Mouse (Mus musculus) frontal cortex, postnatal 36 days (tissue): ENCODE data around the gene Epha4.

Experiments
- DNase-seq, 2 experiments: peaks; one replicate each; pipeline ENCODE4 v3.0.0; 2022; ENCODE audit warnings: low spot score in 2 of 2

Gene Epha4

DNA sequence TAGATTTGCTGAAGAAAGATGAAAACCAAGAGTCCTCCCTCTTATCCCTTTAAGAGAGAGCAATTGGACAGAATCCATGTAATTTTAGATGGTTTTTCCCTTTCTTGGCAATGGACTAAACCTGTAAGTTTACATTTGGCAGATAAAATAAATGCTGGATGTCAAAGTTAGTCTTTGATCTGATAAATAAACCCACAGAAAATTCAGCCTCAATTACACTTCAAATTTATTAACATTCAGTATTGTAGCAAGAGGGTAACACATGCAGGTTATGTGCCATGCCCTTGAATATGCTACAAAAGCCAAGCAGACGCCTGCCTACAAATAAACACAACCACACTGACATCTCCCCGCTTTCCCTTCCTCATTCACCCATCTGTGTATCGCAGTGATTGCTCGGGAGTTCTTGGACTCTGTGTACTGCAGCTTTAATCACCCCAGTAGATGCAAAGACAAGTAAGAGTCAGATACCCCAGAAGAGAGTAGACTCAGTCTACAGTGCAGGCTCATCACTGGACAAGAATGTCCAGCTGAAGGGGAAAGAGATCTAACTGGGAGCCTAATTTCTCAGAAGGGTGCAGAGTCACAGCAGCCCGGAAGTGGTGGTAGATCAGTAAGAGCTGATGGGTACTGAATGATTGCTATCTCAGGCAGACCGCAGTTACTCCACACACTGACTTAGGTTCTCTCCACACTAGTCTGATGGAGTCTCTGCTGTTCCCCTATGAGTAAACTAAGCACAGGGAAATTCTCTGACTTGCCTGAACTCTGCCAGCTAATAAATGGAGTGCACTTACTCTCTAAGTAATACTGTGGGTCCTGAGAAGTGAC, 29.9 kb downstream of the Epha4 start:
- no peak for DNase-seq

DNA sequence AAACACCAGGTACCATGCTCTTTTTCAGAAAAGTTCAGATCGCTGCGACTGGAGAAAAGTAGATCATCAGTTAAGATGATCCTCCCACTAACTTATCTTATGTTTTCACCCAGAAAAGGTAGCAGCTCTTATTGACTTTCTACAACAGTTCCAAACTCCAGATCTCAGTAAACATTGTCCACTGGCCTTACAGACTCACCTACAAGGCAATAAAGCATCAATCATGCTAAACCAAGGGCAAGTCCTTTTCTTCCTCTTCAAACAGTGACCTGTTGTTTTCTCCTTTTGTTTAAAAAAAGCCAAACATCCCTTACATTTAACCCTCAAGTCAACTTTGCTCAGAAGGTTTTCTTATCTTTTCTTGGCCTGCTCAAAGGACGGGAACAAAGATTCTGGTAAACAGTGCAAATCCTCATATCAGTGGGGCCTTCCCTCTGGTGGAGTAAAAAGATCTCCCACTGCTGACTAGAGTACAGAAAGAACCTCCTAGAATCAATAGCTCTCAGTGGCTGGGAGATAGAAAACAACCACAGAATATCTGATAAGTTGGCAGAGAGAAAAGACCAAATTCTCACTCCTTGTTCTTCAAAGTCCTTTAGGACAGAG, 39.0 kb downstream of the Epha4 start:
- DNase-seq, result no peak

- no peak for DNase-seq
These were observed 41.2 kb downstream of the Epha4 start for GRCm38 (mm10) chr1:77473446-77474376.

DNA sequence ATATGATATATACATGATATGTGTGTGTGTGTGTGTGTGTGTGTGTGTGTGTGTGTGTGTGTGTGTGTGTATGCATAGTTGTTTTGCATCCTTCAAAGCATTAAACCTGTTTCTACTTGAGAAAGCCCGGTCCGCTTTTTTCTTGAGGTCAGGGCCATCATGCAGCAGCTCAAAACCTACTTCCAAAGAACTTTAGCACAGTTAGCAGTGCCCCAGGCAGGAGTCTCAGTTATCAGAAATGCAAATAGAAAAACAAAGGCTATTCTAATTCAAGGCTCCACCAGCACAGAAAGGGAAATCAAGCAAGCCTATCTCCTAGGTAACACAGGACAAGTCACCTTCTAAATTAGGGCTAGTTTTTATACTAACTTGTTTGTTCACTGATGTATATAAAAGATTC, 42.3 kb downstream of the Epha4 start:
- DNase-seq, result no peak

DNA sequence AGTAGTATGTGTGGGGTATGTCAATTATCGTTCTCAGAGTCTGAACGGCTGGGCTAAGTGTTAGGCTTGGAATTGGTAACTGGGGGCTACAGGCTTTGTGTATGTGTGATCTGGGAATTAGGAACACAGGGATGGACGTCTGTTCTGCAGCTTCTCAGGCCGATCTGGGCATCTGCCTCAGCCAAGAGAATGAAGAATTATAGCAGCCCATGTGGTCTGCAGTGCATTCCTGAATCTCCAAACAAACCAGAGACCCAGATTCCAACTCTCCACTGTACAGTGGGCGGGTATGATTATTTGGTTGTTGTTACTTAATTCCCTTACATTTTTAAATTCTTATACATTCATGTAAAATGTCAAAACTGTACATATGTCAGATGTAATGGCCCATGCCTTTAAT, 43.4 kb downstream of the Epha4 start:
- DNase-seq, result no peak

DNA sequence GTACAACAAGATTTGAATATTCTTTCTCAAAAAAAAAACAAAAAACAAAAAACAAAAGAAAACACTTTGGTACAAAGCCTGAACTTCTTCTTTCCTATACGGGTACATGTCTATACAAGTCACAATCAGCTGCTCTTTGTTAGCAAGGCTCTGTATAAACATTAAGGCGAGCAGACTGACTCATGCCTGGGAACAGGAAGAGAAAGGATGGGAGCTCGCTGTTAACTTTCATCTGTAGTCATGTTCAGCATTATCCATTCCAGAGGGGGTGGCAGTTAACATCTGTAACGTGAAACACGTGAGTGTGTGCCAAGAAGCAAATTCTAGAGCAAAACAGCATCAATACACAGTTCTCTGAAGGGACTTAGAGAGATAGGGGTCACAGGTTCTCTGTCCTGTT, 43.9 kb downstream of the Epha4 start:
- DNase-seq, result no peak

GRCm38 (mm10) chr1:77468717-77469314, 46.1 kb downstream of the Epha4 start:
- no peak for DNase-seq

DNA sequence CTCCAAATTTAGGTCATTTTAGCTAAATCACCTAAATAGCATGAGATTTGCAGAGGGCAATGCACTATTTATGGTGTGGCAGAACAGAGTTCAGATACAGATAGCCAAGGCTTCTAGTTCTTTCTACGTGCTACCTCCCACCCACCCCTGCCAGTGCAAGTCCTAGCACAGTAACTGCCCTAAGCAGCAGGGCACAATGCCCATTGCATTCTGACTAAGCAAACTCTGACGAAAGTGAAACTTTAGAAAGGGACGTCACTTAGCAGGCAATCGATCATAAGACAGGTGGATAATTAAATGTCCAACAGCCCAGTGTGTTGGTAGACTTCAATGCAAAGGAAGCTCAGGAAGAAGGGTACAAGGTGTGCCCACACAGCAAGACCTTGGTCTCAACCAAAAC, 49.4 kb downstream of the Epha4 start:
- no peak for DNase-seq

DNA sequence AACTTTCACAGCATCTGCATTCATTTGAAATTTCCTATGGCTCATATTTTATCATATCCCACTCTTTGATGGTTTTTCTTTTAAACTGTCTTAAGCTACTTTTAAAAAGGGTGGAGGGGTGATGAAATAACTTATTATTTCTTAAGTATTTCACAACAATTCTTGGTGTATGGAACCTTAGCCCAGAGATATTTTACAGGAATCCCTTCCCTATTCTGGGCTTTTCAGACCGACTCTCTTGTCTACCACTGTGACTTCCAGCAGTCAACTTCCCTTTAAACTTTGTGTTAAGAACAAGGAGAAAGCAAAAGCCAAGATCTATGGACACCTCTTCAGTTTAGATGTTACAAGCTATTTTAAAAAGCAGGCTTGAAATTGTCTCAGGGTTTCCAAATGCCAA, 50.8 kb downstream of the Epha4 start:
- DNase-seq, result no peak

DNA sequence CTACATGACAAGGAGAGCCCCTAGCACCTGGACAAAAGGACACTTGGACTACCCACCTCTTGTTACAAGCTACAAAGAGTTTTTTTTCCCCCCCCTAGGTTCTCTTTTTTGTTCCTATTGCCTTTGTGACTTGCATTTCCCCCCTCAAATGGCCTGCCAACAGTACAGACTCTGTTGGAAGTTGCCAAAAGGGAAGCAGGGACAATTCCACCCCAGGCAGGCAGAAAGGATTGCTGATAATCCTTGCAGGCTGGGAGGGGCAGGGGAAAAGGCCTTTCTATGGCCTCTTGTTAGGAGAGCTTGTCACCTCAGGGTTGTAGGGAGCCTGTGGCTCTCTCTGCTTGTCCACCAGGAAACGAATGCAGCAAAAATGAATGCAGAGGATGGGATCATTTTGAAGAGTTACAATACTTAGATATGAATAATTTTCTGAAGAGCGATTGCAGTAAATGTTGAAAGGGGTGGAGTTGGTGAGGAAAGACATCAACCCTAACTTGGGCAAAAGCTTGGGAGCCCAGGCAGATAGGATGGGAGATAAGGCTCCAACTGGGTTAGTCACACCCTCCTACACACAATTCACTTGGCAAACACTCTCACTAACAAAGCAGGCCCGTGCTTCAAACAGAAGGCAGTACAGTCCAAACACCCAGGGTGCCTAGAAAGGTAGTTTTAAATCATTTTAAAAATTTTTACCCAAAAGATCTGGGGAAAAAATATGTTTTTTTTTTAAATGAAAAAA, 52.8 kb downstream of the Epha4 start:
- DNase-seq, result peak; percentile 30 to 57

DNA sequence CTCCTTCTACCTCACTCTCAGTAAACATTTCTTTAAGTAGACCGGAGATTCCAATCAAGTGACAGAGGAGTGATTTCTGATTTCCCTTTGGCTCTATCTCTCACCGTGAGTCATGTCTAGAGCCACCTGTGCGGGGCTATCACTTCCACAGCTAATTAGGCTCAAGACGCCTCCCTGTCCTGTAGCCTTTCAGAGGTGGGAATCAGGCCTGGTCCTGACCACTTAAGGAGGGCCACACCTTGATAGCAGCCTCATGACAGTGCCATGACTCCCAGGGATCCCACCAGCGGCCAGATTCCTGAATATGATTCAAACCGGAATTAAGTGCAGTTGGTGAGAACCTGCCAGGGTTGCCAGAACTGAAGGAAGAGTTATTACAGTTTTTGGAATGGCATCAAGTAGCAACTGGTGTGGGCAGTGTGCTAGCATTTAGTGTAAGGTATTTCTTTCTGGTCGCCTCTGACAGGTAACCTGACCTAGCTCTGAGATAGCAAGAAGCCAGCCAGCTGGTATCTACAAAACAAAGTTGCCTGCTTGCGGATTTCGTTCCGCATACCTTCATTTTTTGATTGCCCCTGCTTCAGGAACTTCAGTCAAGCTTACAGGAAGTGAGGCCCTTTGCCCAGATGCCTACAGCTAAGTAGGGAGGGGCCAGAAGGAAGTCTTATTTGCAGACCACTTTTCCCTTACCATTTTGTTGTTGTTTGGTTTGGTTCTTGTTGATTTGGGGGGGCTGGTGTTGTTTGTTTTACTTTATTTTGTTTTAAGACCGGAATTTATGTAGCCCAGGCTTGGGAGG, 53.9 kb downstream of the Epha4 start:
- DNase-seq, result no peak

DNA sequence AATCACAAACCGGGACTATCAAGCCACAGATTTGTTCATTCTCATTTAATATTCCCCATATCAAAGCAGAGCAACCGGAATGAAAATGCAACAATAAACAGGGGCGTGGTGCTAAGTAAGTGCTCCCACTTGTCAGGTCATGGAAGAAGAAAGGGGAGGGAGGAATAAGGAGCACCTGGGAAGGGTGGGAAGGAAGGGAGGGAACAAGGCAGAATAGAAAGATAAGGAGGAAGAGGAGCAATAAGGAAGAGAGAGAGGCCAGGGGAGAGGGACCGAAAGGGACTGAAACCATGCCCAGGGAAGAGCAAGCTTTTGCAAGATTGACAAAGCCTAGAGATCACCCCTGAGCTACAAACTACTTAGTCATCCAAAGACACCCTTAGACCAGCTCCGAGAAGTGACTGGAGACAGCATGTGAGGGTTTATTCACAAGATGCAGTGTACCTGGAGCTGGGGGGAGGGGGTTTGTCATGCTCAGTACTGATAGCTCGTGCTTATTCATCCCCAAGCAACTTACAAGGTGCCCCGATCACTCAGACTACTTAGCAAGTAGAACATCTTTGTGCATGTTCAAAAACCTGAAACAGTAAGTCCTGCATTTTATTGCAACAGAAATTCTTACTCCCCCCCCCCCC, 56.0 kb downstream of the Epha4 start:
- DNase-seq, result no peak

- no peak for DNase-seq
These were observed 57.5 kb downstream of the Epha4 start for GRCm38 (mm10) chr1:77457446-77457800.

DNA sequence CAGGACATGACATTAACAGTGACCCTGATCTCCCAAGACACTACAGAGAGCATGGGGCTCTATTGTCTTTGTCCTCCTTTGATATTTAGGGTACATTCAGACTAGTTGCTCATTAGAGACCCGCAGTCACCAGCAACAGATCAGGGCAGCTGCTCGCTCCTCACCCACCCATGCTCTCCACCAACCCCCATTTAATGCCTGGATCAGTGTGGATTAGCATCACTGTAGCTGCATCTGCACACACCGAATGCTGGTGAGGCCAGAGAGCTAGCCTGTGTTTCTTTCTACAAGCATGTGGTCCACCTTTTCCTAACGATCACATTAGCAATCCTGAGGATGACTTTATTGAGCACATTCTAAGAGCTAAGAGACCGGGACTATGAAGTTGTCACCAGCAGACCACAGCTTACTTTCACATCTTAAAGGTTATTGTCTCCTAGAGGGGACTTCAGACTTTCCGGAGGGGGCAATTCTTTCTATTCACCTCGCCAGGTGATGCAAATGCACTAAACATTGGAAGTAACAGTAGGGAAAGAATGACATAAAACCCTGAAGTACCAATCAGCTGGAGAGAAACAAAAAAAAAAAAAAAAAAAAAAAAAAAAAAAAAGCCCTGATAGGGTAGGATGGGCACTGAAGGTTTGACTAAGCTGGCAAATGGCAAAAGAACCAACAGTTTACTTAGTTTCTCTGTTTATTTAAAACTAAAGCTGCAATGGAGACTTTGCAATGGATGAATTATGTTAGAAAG, 58.0 kb downstream of the Epha4 start:
- DNase-seq, result no peak

DNA sequence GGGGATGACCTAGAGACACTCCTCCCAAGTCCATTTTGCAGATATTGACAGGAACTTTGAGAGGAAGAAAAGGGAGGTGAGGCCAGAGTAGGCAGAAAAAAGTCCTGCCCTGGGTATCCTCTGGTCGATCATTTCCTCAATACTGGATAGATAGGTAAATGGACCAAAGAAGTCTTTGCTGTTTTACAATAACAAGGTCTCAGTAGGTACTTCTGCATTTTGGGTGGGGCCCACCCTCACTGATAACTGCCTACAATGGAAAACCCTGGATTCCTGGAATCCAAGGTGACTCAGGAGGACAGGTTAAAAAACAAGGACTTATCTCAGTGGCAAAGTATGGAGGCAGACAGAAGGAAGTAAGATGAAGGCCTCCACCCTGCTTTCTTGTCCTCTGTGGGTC, 61.1 kb downstream of the Epha4 start:
- no peak for DNase-seq

DNA sequence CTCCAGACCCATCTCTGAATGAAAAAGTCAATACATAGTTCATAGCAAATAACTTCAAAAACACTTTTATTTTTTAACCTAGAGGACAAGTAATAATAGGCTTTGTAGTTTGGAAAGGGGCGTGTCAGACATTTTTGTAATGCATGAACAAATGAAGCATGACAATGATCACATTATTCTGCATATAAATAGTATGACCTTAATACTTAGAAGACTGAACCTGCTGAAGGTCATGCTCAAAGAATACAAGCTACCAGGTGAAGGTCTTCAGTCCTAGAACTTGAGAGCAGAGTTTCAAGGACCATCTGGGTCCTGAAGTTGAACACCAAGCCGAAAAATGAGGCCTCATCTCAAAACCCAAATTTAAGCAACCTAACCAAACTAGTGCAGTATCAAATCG, 62.2 kb downstream of the Epha4 start:
- no peak for DNase-seq

DNA sequence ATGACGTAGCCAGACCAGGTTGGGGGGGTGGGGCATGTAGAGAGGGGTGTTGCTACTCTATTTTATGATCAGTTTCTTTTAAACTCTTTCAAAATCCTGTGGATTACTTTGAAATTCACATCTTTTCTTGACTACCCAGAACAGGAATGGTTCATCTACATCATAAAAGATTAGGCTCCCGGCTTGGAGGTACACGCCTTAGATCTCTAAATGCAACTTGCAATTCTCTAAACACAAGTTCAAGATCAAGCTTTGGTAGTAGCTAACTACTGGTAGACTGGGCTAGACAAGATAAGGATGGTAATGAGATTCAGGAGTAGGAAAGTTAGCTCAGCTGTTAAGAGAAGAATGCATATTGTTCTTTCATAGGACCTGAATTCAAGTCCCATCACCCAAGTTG, 63.3 kb downstream of the Epha4 start:
- no peak for DNase-seq

GRCm38 (mm10) chr1:77450201-77450600, 64.7 kb downstream of the Epha4 start:
- no peak for DNase-seq

- no peak for DNase-seq
These were observed 67.8 kb downstream of the Epha4 start for GRCm38 (mm10) chr1:77447061-77447614.
